ENCODE assay signal across 22 mouse cellular contexts in the genomic region with DNA sequence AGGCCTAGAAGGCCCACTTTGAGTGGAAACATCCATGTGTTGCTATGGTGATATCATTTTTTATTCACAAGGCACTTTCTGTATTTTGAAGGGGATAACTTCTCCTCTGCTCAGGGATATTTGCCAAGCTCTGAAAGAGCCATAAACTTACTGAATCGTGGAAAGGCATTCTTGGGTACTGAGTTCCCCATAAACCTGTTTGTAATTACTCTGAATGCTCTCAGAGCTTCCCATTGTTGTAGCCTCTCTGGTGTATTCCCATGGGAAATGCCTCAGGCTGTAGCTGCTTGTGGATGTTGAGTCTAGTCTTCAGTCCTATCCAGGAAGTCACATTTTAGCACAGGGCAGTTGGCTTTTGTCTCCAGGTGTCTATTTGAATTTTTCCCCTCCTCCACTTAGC.
DNase-seq lines count a peak whose midpoint lies in the region; ATAC-seq and TF ChIP-seq lines count a peak whose summit lies in the region.
"Had no signal": no experiment of that assay in that cellular context is flagged by ENCODE, and none has a peak within 500 bp of the region (broad histone marks: within the 10 kb centered on the region; RNA-seq: fewer than 3 reads in every experiment).

No protein-coding gene starts in this region.

- peak overlapping the region; percentile 44; the same call in 1 of the 2 replicates for H3K27ac ChIP-seq in embryonic facial prominence, embryonic 13.5 days
- no peak overlapping the region for H3K27ac ChIP-seq in embryonic facial prominence, embryonic 10.5 days (replicated peaks)
- 0 out of 2 replicates have a peak overlapping the region, but pooled peaks have one; percentile 6 for H3K27ac ChIP-seq in limb, embryonic 13.5 days
- H3K27ac ChIP-seq in limb, embryonic 10.5 days, result no peak overlapping the region
- peak overlapping the region; percentile 43; the same call in 1 of the 2 replicates for H3K27ac ChIP-seq in limb, embryonic 14.5 days (replicated peaks; ENCODE audit: low read depth, low read length)
- H3K27ac ChIP-seq: heart, embryonic 15.5 days; hindbrain, embryonic 14.5 days; intestine, embryonic 15.5 days; macrophage; midbrain, embryonic 12.5 days had no signal

- WGBS in embryonic facial prominence, embryonic 13.5 days, result 5% methylated on average over 1 of the region's 1 CpGs
- 25% methylated on average over 1 of the region's 1 CpGs for WGBS in embryonic facial prominence, embryonic 10.5 days
- WGBS in limb, embryonic 13.5 days, result 3% methylated on average over 1 of the region's 1 CpGs
- 26% methylated on average over 1 of the region's 1 CpGs for WGBS in limb, embryonic 10.5 days
- 9% methylated on average over 1 of the region's 1 CpGs for WGBS in limb, embryonic 14.5 days

- H3K9ac ChIP-seq in embryonic facial prominence, embryonic 13.5 days, result no peak overlapping the region
- H3K9ac ChIP-seq in limb, embryonic 13.5 days, result no peak overlapping the region
- H3K9ac ChIP-seq in limb, embryonic 14.5 days (ENCODE audit: low read depth, low read length, severe bottlenecking), result no peak overlapping the region
- H3K9ac ChIP-seq: heart, embryonic 15.5 days; hindbrain, embryonic 14.5 days; intestine, embryonic 15.5 days; midbrain, embryonic 12.5 days had no signal

- H3K4me3 ChIP-seq in embryonic facial prominence, embryonic 13.5 days, result no peak overlapping the region
- no peak overlapping the region for H3K4me3 ChIP-seq in embryonic facial prominence, embryonic 10.5 days
- no peak overlapping the region for H3K4me3 ChIP-seq in limb, embryonic 13.5 days
- H3K4me3 ChIP-seq in limb, embryonic 10.5 days, result no peak overlapping the region
- H3K4me3 ChIP-seq in limb, embryonic 14.5 days (replicated peaks; ENCODE audit: low read length), result no peak overlapping the region
- H3K4me3 ChIP-seq: heart, embryonic 15.5 days; intestine, embryonic 15.5 days; midbrain, embryonic 12.5 days had no signal

- no peak for TF ChIP-seq POLR2A in limb, embryonic 14.5 days (IDR thresholded peaks at IDR 0.05; ENCODE audit: borderline replicate concordance, extremely low read depth, insufficient read depth, insufficient read length)

- peaks cover 11% of the 10 kb centered on the region; the same call in 1 of the 2 replicates for H3K4me1 ChIP-seq in embryonic facial prominence, embryonic 13.5 days
- peaks cover 10% of the 10 kb centered on the region for H3K4me1 ChIP-seq in embryonic facial prominence, embryonic 10.5 days
- peaks cover 14% of the 10 kb centered on the region for H3K4me1 ChIP-seq in limb, embryonic 13.5 days
- peaks cover 3% of the 10 kb centered on the region; the same call in 1 of the 2 replicates for H3K4me1 ChIP-seq in limb, embryonic 10.5 days
- H3K4me1 ChIP-seq in limb, embryonic 14.5 days (ENCODE audit: control insufficient read depth, insufficient read depth, low read length), result peaks cover 10% of the 10 kb centered on the region
- H3K4me1 ChIP-seq: heart, embryonic 15.5 days; intestine, embryonic 15.5 days; midbrain, embryonic 12.5 days had no signal

- H3K9me3 ChIP-seq in embryonic facial prominence, embryonic 13.5 days, result no peaks in the 10 kb centered on the region
- no peaks in the 10 kb centered on the region for H3K9me3 ChIP-seq in embryonic facial prominence, embryonic 10.5 days
- no peaks in the 10 kb centered on the region for H3K9me3 ChIP-seq in limb, embryonic 13.5 days
- H3K9me3 ChIP-seq in limb, embryonic 10.5 days (replicated peaks), result no peaks in the 10 kb centered on the region
- no peaks in the 10 kb centered on the region for H3K9me3 ChIP-seq in limb, embryonic 14.5 days (ENCODE audit: control insufficient read depth, low read length)
- H3K9me3 ChIP-seq: heart, embryonic 15.5 days; intestine, embryonic 15.5 days; midbrain, embryonic 12.5 days had no signal

- H3K27me3 ChIP-seq in embryonic facial prominence, embryonic 13.5 days, result no peaks in the 10 kb centered on the region
- H3K27me3 ChIP-seq in embryonic facial prominence, embryonic 10.5 days (replicated peaks; ENCODE audit: low read depth, poor library complexity, severe bottlenecking), result no peaks in the 10 kb centered on the region
- H3K27me3 ChIP-seq in limb, embryonic 13.5 days, result 0 out of 2 replicates have a peak, but pooled peaks cover 4% of the 10 kb centered on the region
- no peaks in the 10 kb centered on the region for H3K27me3 ChIP-seq in limb, embryonic 10.5 days (ENCODE audit: low read depth, poor library complexity, severe bottlenecking)
- H3K27me3 ChIP-seq in limb, embryonic 14.5 days (ENCODE audit: control insufficient read depth, insufficient read depth, low read length), result no peaks in the 10 kb centered on the region
- H3K27me3 ChIP-seq: heart, embryonic 15.5 days; intestine, embryonic 15.5 days; midbrain, embryonic 12.5 days had no signal

- ATAC-seq in embryonic facial prominence, embryonic 13.5 days (ENCODE audit: insufficient number of reproducible peaks, insufficient read depth, low FRiP score, low TSS enrichment, low read depth), result peak; percentile 48; the same call in 1 of the 2 replicates
- ATAC-seq in limb, embryonic 13.5 days (ENCODE audit: low FRiP score, low read depth), result peak; percentile 79
- peak; percentile 73; the same call in 1 of the 2 replicates for ATAC-seq in limb, embryonic 14.5 days (ENCODE audit: low FRiP score, low read depth)
- ATAC-seq in erythroblast, adult 5-6 weeks (replicated peaks; ENCODE audit: low FRiP score, poor library complexity, severe bottlenecking), result no peak
- ATAC-seq: CD4-positive, CD25-positive, alpha-beta regulatory T cell, adult 4 months; intestine, embryonic 15.5 days had no signal

- no peaks in the 10 kb centered on the region for H3K36me3 ChIP-seq in embryonic facial prominence, embryonic 13.5 days
- H3K36me3 ChIP-seq in embryonic facial prominence, embryonic 10.5 days (replicated peaks), result no peaks in the 10 kb centered on the region
- no peaks in the 10 kb centered on the region for H3K36me3 ChIP-seq in limb, embryonic 13.5 days
- no peaks in the 10 kb centered on the region for H3K36me3 ChIP-seq in limb, embryonic 10.5 days
- H3K36me3 ChIP-seq in limb, embryonic 14.5 days (ENCODE audit: control insufficient read depth, insufficient read depth, low read length), result no peaks in the 10 kb centered on the region
- H3K36me3 ChIP-seq: heart, embryonic 15.5 days; intestine, embryonic 15.5 days; midbrain, embryonic 12.5 days had no signal

- DNase-seq in embryonic facial prominence, embryonic 10.5 days (ENCODE audit: low spot score), result no peak
- DNase-seq in limb, embryonic 10.5 days (ENCODE audit: low spot score), result no peak
- peak; percentile 38 for DNase-seq in Muller cell, postnatal 12 days (ENCODE audit: inconsistent ontology term)
- peak; percentile 76 for DNase-seq in limb, embryonic 14.5 days (ENCODE audit: low spot score)
- no peak for DNase-seq in layer of hippocampus, adult 11-12 months (ENCODE audit: low spot score)
- DNase-seq: adrenal gland, adult 2 months; cerebellum, adult 11-12 months; gastrocnemius, postnatal 36 days; heart, postnatal 36 days; kidney, postnatal 36 days; layer of hippocampus, adult 9-11 months; thymus, adult 18-20 months; thymus, postnatal 4 days had no signal

- H3K4me2 ChIP-seq in embryonic facial prominence, embryonic 13.5 days, result no peak overlapping the region
- no peak overlapping the region for H3K4me2 ChIP-seq in limb, embryonic 13.5 days (replicated peaks)
- H3K4me2 ChIP-seq in limb, embryonic 14.5 days (replicated peaks; ENCODE audit: low read depth, low read length, severe bottlenecking), result no peak overlapping the region
- H3K4me2 ChIP-seq: heart, embryonic 15.5 days; hindbrain, embryonic 14.5 days; intestine, embryonic 15.5 days; midbrain, embryonic 12.5 days had no signal

Comparison
In these comparisons a context has a peak if more than half of its experiments do, and no peak if none do; other contexts are left out.
1. H3K27ac ChIP-seq: peak in embryonic facial prominence, embryonic 13.5 days (single experiment), limb, embryonic 13.5 days (single experiment) and limb, embryonic 14.5 days (single experiment); none in embryonic facial prominence, embryonic 10.5 days (single experiment) and limb, embryonic 10.5 days (single experiment).
2. DNase-seq: peak in Muller cell, postnatal 12 days (single experiment) and limb, embryonic 14.5 days (single experiment); none in embryonic facial prominence, embryonic 10.5 days (single experiment), limb, embryonic 10.5 days (single experiment) and layer of hippocampus, adult 11-12 months (single experiment).